Mouse (Mus musculus): ENCODE measurements at regions not wholly inside any gene's neighbourhood (a gene's known extent, or its start where the extent isn't known, plus 50 kb on each side); places are given as distances from the start of the nearest gene placed in this dataset.

DNA sequence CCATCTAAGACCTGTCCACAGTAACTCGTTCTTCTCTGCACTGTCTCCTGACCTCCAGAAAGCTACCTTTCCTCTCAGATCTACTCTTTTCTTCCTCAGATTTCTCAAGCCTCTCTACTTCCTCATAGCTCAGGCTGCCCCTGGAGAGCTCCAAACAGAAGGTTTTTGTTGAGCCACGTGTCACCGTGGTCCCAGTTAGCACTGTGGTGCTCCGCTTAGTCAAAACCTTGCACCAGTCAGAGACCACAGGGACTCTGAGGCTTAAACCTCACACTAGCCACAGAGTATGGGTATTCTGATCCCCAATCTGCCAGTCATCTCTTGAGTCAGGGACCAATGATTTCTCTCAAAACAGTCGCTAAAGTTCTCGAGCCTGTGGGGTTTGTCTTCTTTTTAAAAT, 59.0 kb upstream of the Adam6b start:
- TF ChIP-seq CTCF (IDR thresholded peaks at IDR 0.05; ENCODE audit: low read depth) (no peak), EP300 (IDR thresholded peaks at IDR 0.05; ENCODE audit: low read depth) (no peak)

Data from liver, postnatal 0 days (tissue).